Mouse (Mus musculus) hindbrain, embryonic 16.5 days (tissue): ENCODE measurements around the gene Sipa1l3. TPM values are rescaled to one million over a fixed set of nuclear protein-coding genes. Genes with fewer than 3 reads are reported as not detected.

Experiments
- ATAC-seq: fragments of 200-750 bp; cut with Nextera tagmentation; 2 replicates; pipeline ENCODE4 v1.8.0; 2017; ENCODE audit warnings: moderate TSS enrichment, moderate library complexity
- H3K27ac ChIP-seq: fragments of 300-500 bp; sonication (generic); 2 replicates; pipeline ENCODE4 v1.5.1; 2014; ENCODE audit warnings: low read depth, mild to moderate bottlenecking, control low read depth, low read length, moderate library complexity
- H3K27me3 ChIP-seq: fragments of 300-500 bp; sonication (generic); replicated peaks from 2 replicates; pipeline ENCODE4 v1.6.1; 2014; ENCODE audit warnings: low read length; ENCODE audit not compliant: control insufficient read depth, insufficient read depth
- H3K36me3 ChIP-seq: fragments of 300-500 bp; sonication (generic); 2 replicates; pipeline ENCODE4 v1.6.1; 2014; ENCODE audit warnings: mild to moderate bottlenecking, low read length, moderate library complexity, mixed read lengths; ENCODE audit not compliant: control insufficient read depth, insufficient read depth
- H3K4me1 ChIP-seq: fragments of 300-500 bp; sonication (generic); 2 replicates; pipeline ENCODE4 v1.6.1; 2014; ENCODE audit warnings: low read depth, low read length; ENCODE audit not compliant: control insufficient read depth, insufficient read depth
- H3K4me2 ChIP-seq: fragments of 300-500 bp; sonication (generic); 2 replicates; pipeline ENCODE4 v1.6.1; 2014; ENCODE audit warnings: mild to moderate bottlenecking, low read length, control low read depth, moderate library complexity
- H3K4me3 ChIP-seq: fragments of 300-500 bp; sonication (generic); 2 replicates; pipeline ENCODE4 v1.5.1; 2014; ENCODE audit warnings: mild to moderate bottlenecking, low read length, control low read depth, moderate library complexity
- H3K9ac ChIP-seq: fragments of 300-500 bp; sonication (generic); 2 replicates; pipeline ENCODE4 v1.6.1; 2014; ENCODE audit warnings: low read depth, mild to moderate bottlenecking, control low read depth, low read length, moderate library complexity
- H3K9me3 ChIP-seq: fragments of 300-500 bp; sonication (generic); 2 replicates; pipeline ENCODE4 v1.6.1; 2014; ENCODE audit warnings: mild to moderate bottlenecking, low read length, moderate library complexity; ENCODE audit not compliant: control insufficient read depth
- WGBS: fragments of 180-500 bp; shearing (Covaris S2); extraction: QIAGEN DNeasy Blood & Tissue Kit; methylation state at CpG from one replicate; pipeline ENCODE4 v1.1.7; 2014; 5-methylcytosine and 5-hydroxymethylcytosine counted together
- polyA plus RNA-seq: library from polyadenylated mRNA; unstranded; fragments of >200 nt; fragmentation: Nextera tagmentation; extraction: Ambion mirVana; gene quantifications from 2 replicates; pipeline ENCODE4 v1.2.1, GENCODE M21; 2015

Sipa1l3 gene
- polyA plus RNA-seq, 1 experiment from 2014 or later: 23.1 TPM

DNA sequence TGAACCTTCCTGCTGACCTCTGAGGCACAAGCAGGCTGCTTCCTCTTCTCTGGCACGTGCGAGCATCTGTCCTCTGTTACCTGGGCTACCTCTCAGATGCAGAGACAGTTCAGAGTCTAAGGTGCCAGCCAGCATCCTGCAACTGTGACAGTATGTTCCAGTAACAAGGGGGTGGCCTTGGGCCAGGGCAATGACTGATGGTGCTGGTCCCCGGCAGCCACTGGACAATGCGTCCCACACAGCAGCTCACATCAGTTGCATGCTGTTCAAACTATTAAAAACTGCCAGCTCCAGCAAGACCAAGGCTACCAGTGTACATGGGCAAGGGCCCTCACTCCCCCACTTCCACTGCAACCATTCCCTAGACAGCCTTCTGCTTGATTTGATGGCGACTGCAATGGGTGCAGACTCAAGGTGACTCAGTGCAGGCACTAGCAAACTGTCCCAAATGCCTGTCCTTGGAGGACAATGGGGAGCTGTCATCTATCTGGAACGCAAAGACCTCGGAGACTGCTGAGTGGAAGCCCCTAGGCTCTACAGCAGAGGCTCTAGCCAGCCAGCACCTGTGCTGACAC lies 136.9 kb downstream of the Sipa1l3 start:
- H3K9me3 ChIP-seq: no peaks in the 10 kb centered on the region
- 83% methylated on average over 7 of the region's 7 CpGs for WGBS
- peaks cover 31% of the 10 kb centered on the region for H3K36me3 ChIP-seq
- H3K9ac ChIP-seq: no peak overlapping the region
- H3K27me3 ChIP-seq: no peaks in the 10 kb centered on the region
- H3K4me1 ChIP-seq: no peaks in the 10 kb centered on the region
- H3K4me2 ChIP-seq: no peak overlapping the region
- ATAC-seq: no peak
- no peak overlapping the region for H3K4me3 ChIP-seq
- H3K27ac ChIP-seq: no peak overlapping the region

DNA sequence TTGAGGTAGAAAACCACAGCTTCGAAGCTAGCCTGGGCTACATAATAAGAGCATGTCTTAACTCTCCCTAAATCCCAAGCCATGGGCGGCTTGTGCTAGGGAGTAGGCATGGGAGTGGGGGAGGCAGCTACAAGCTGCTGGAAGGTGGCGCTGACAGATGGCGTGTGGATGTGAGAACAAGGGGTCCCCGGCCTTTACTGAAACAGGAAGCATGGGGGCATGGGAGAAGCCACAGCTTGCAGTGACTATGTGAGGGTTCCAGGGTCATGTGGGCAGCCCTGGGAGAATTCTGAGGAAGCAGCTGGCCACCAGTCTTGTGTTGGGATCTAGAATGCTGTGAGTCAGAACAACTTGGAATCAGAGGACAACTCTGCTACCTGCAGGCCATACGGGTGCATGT lies 144.4 kb downstream of the Sipa1l3 start:
- H3K27ac ChIP-seq: no peak overlapping the region
- H3K4me2 ChIP-seq: no peak overlapping the region
- H3K9me3 ChIP-seq: no peaks in the 10 kb centered on the region
- H3K4me1 ChIP-seq: no peaks in the 10 kb centered on the region
- peaks cover 28% of the 10 kb centered on the region for H3K36me3 ChIP-seq
- no peak for ATAC-seq
- H3K9ac ChIP-seq: no peak overlapping the region
- WGBS: 80% methylated on average over 6 of the region's 6 CpGs
- no peak overlapping the region for H3K4me3 ChIP-seq
- no peaks in the 10 kb centered on the region for H3K27me3 ChIP-seq

DNA sequence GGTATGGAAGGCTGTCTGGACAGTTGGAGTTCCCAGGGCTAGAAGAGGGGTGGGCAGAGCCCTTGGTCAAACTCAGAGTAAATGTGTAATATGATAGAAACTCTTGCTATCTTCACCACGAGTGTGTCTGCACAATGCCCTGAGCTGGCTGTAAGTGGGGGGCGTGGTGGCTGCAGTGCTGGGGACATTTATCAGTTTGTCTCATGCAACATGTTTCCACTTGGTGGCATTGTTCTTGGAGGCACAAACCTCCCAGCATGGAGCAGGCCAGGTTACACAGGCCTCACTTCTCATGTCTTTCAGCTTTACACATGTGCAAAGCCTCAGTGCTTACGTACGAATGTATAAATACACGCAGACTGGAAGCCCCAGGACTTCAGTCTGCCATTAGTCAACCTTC lies 146.3 kb downstream of the Sipa1l3 start:
- Histone ChIP-seq H3K4me2 (no peak overlapping the region), H3K9me3 (no peaks in the 10 kb centered on the region), H3K27ac (no peak overlapping the region), H3K9ac (no peak overlapping the region), H3K27me3 (no peaks in the 10 kb centered on the region), H3K4me3 (no peak overlapping the region), H3K36me3 (peaks cover 17% of the 10 kb centered on the region; the same call in 1 of the 2 replicates), H3K4me1 (peaks cover 14% of the 10 kb centered on the region)
- 89% methylated on average over 5 of the region's 5 CpGs for WGBS
- ATAC-seq: no peak

DNA sequence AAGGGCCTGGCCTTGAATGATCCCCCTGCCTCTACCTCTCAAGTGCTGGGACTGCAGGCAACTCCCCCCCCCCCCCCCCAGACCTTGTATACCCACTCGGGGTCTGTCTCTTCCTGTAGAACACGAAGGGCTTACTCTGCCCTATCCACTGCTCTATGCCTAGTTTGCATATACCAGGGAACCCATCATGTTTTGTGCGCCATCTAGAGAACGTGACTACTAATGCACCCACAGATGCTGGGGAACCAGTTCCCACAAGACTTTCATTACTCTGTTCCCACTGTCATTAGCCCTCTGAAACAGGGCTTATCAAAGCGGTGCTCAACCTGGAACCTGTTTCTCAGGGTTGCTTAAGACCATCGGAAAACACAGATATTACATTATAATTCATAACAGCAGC lies 148.4 kb downstream of the Sipa1l3 start:
- H3K4me1 ChIP-seq: peaks cover 17% of the 10 kb centered on the region
- no peaks in the 10 kb centered on the region for H3K9me3 ChIP-seq
- no peaks in the 10 kb centered on the region for H3K27me3 ChIP-seq
- H3K4me2 ChIP-seq: no peak overlapping the region
- no peak overlapping the region for H3K4me3 ChIP-seq
- H3K9ac ChIP-seq: no peak overlapping the region
- 69% methylated on average over 5 of the region's 6 CpGs for WGBS
- ATAC-seq: no peak
- no peak overlapping the region for H3K27ac ChIP-seq
- peaks cover 10% of the 10 kb centered on the region; the same call in 1 of the 2 replicates for H3K36me3 ChIP-seq

DNA sequence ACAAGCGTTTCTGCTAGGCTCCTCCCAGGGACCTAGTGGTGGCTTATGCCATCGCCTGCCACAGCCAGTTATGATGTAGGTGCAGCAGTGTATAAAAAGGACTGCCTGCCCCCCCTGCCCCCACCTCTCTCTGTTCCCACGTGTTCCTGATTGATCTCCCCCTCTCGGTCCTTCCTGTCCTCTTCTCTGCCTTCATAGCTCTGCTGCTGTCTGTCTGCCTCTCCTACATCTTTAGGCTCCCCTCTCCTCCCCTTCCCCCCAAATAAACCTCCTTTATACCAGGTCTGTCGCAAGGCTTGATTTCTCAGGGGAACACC lies 150.5 kb downstream of the Sipa1l3 start:
- no peak overlapping the region for H3K4me2 ChIP-seq
- 37% methylated on average over 5 of the region's 5 CpGs for WGBS

DNA sequence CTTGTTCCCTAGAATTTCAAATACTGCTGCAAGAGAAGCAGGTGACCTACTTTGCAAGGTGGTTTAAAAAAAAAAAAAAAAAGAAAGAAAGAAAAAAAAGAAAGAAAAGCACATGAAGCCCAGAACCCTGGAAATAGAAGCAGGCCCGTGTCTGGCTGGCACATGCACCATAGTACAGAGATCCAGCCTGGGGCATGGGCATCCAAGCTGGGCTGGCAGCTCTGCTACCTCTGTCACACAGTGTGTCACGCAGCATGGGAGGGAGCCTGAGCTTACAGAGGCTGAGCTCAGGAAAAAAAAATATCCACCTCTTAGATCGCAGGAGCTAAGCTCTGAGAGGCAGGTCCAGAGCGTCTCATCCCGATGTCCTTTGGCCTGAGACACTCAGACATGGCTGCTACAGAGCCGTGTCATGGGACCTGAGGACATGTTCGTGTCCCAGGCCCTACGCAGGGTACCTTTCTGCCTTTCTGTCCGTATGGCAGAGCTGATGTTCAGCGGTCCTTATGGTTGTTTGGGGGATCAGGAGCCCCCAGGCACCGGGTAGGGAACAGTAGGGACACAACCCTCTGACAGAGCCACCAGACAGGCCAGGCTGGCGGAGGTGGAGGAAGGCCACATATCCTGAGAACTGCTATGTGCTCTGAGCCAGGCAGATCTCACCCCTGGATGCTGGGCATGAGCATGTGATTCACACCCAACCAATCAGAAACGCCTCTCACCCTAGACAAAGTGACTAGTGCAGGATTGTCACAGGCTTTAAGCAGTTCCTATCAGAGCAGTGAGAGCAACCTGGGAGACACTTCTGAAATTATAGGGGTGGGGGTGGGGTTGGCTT lies 151.1 kb downstream of the Sipa1l3 start:
- H3K4me1 ChIP-seq: peaks cover 17% of the 10 kb centered on the region
- H3K4me3 ChIP-seq: no peak overlapping the region
- no peaks in the 10 kb centered on the region for H3K27me3 ChIP-seq
- 71% methylated on average over 13 of the region's 13 CpGs for WGBS
- peaks cover 7% of the 10 kb centered on the region; the same call in 1 of the 2 replicates for H3K36me3 ChIP-seq
- H3K27ac ChIP-seq: peak overlapping the region; percentile 87
- peak overlapping the region; percentile 50 for H3K9ac ChIP-seq
- H3K4me2 ChIP-seq: peak overlapping the region; percentile 12; the same call in 1 of the 2 replicates
- peak; percentile 96 for ATAC-seq
- H3K9me3 ChIP-seq: no peaks in the 10 kb centered on the region

More for the DNA sequence above, 150.5 kb downstream of the Sipa1l3 start:
- H3K4me3 ChIP-seq: no peak overlapping the region
- ATAC-seq: no peak
- no peaks in the 10 kb centered on the region for H3K9me3 ChIP-seq
- peak overlapping the region; percentile 42; the same call in 1 of the 2 replicates for H3K9ac ChIP-seq
- no peaks in the 10 kb centered on the region for H3K27me3 ChIP-seq
- H3K27ac ChIP-seq: peak overlapping the region; percentile 87
- H3K36me3 ChIP-seq: peaks cover 7% of the 10 kb centered on the region; the same call in 1 of the 2 replicates
- peaks cover 17% of the 10 kb centered on the region for H3K4me1 ChIP-seq

DNA sequence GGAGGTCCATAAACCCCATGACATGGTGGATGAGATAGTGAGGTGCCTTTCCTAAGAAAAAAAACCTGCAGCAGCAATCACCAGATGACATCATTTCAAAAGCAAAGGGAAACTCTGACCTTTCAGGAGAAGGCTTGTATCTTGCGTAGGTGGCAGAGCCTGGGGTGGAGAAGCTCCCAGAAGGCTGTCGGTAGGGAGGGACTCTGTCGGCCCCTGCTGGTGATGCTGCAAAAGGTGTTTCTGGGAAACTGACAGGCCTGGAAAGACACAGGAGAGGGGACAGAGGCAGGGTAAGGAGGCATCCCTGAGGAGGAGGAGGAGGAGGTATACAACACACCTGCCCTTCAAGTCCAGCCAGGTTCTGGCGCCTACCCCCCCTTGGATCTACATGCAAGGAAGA lies 154.4 kb downstream of the Sipa1l3 start:
- 0 out of 2 replicates have a peak overlapping the region, but pooled peaks have one; percentile 8 for H3K9ac ChIP-seq
- H3K4me3 ChIP-seq: no peak overlapping the region
- no peak for ATAC-seq

DNA sequence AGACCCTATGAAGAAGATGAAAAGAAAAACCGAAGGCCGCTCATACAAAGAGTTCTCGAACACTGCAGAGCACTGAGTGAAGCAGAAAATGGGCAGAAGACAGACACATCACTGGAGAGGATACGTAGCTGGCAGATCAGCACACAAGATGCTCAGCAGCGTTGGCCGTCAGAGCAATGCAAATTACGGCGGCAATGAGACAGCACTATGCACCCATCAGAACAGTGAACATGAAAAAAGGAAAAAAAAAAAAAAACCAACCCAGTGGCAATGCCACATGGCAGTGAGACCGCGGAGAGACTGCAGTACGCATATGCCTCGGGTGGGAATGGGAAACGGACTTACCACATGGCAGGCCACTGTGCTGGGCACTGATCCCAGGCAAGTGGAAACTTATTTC lies 156.9 kb downstream of the Sipa1l3 start:
- Histone ChIP-seq H3K4me3 (no peak overlapping the region), H3K27ac (no peak overlapping the region), H3K27me3 (no peaks in the 10 kb centered on the region), H3K4me1 (no peaks in the 10 kb centered on the region; the same call in 1 of the 2 replicates), H3K9me3 (no peaks in the 10 kb centered on the region), H3K36me3 (peaks cover 8% of the 10 kb centered on the region), H3K9ac (no peak overlapping the region), H3K4me2 (no peak overlapping the region)
- WGBS: 81% methylated on average over 13 of the region's 13 CpGs
- no peak for ATAC-seq

More for the DNA sequence above, 154.4 kb downstream of the Sipa1l3 start:
- WGBS: 11% methylated on average over 4 of the region's 4 CpGs
- H3K27me3 ChIP-seq: no peaks in the 10 kb centered on the region
- H3K27ac ChIP-seq: no peak overlapping the region
- H3K36me3 ChIP-seq: 0 out of 2 replicates have a peak, but pooled peaks cover 2% of the 10 kb centered on the region
- H3K9me3 ChIP-seq: no peaks in the 10 kb centered on the region
- peaks cover 17% of the 10 kb centered on the region for H3K4me1 ChIP-seq
- H3K4me2 ChIP-seq: no peak overlapping the region

DNA sequence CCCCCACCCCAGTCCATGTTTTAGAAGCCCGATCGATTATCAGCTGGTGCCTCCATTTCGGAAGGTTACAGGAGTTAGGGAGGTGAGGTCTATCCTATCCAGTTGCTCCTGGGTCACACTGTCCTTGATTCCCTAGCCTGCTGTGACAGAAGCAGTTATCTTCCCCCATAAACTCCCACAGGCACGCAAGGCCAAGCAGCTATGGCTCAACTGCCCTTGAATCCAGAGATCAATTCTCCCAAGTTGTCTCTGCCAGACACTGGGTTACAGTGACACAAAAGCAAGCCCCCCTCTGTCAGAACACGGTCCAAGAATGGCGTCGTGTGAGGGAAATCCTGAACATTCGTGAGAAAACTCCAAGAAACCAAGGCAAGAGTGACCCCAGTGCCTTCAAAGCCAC lies 163.0 kb downstream of the Sipa1l3 start:
- no peak for ATAC-seq
- peaks cover 7% of the 10 kb centered on the region for H3K36me3 ChIP-seq

More for the DNA sequence above, 163.0 kb downstream of the Sipa1l3 start:
- H3K4me3 ChIP-seq: no peak overlapping the region
- no peak overlapping the region for H3K9ac ChIP-seq
- WGBS: 90% methylated on average over 8 of the region's 8 CpGs
- no peak overlapping the region for H3K27ac ChIP-seq
- H3K4me1 ChIP-seq: no peaks in the 10 kb centered on the region
- H3K4me2 ChIP-seq: no peak overlapping the region
- no peaks in the 10 kb centered on the region for H3K9me3 ChIP-seq
- H3K27me3 ChIP-seq: no peaks in the 10 kb centered on the region
